Mouse (Mus musculus): ENCODE measurements around the gene Lrrc2. TPM values are rescaled to one million over a fixed set of nuclear protein-coding genes. Genes with fewer than 3 reads are reported as not detected.

Lrrc2 gene
- polyA plus RNA-seq, 1 experiment = not detected

- H3K4me1 ChIP-seq (ENCODE audit: control insufficient read depth, insufficient read depth, low read length) = 0 out of 2 replicates have a peak, but pooled peaks cover 2% of the 10 kb centered on the region
- no peak overlapping the region for H3K27ac ChIP-seq (ENCODE audit: insufficient read depth, low read length)
- H3K4me3 ChIP-seq (ENCODE audit: insufficient read depth, low read length) = no peak overlapping the region
- TF ChIP-seq CTCF (IDR thresholded peaks at IDR 0.05; ENCODE audit: borderline replicate concordance, insufficient read depth, low read length) = no peak
Observed at GRCm38 (mm10) chr9:110954681-110955445, 3.5 kb downstream of the Lrrc2 start.

GRCm38 (mm10) chr9:110955962-110956361 lies 4.6 kb downstream of the Lrrc2 start:
- Histone ChIP-seq H3K27ac (ENCODE audit: insufficient read depth, low read length) (no peak overlapping the region), H3K4me3 (ENCODE audit: insufficient read depth, low read length) (no peak overlapping the region), H3K4me1 (ENCODE audit: control insufficient read depth, insufficient read depth, low read length) (0 out of 2 replicates have a peak, but pooled peaks cover 2% of the 10 kb centered on the region)
- TF ChIP-seq POLR2A (IDR thresholded peaks at IDR 0.05; ENCODE audit: low read depth, low read length) (no peak), CTCF (IDR thresholded peaks at IDR 0.05; ENCODE audit: borderline replicate concordance, insufficient read depth, low read length) (no peak)

GRCm38 (mm10) chr9:110959669-110960068 lies 8.3 kb downstream of the Lrrc2 start:
- TF ChIP-seq POLR2A (IDR thresholded peaks at IDR 0.05; ENCODE audit: low read depth, low read length) = no peak
- no peak for TF ChIP-seq CTCF (IDR thresholded peaks at IDR 0.05; ENCODE audit: borderline replicate concordance, insufficient read depth, low read length)
- H3K4me1 ChIP-seq (ENCODE audit: control insufficient read depth, insufficient read depth, low read length) = no peaks in the 10 kb centered on the region
- no peak overlapping the region for H3K4me3 ChIP-seq (ENCODE audit: insufficient read depth, low read length)
- no peak overlapping the region for H3K27ac ChIP-seq (ENCODE audit: insufficient read depth, low read length)

GRCm38 (mm10) chr9:110960230-110961149 lies 9.1 kb downstream of the Lrrc2 start:
- no peak for TF ChIP-seq POLR2A (IDR thresholded peaks at IDR 0.05; ENCODE audit: low read depth, low read length)

GRCm38 (mm10) chr9:110961386-110961785 lies 10.0 kb downstream of the Lrrc2 start:
- Histone ChIP-seq H3K4me1 (ENCODE audit: control insufficient read depth, insufficient read depth, low read length) (no peaks in the 10 kb centered on the region), H3K4me3 (ENCODE audit: insufficient read depth, low read length) (no peak overlapping the region), H3K27ac (ENCODE audit: insufficient read depth, low read length) (no peak overlapping the region)
- TF ChIP-seq POLR2A (IDR thresholded peaks at IDR 0.05; ENCODE audit: low read depth, low read length) (no peak), CTCF (IDR thresholded peaks at IDR 0.05; ENCODE audit: borderline replicate concordance, insufficient read depth, low read length) (no peak)

More at GRCm38 (mm10) chr9:110960230-110961149, 9.1 kb downstream of the Lrrc2 start:
- Histone ChIP-seq H3K27ac (ENCODE audit: insufficient read depth, low read length) (no peak overlapping the region), H3K4me1 (ENCODE audit: control insufficient read depth, insufficient read depth, low read length) (no peaks in the 10 kb centered on the region), H3K4me3 (ENCODE audit: insufficient read depth, low read length) (no peak overlapping the region)

GRCm38 (mm10) chr9:110963566-110964115 lies 12.3 kb downstream of the Lrrc2 start:
- H3K4me3 ChIP-seq (ENCODE audit: insufficient read depth, low read length) = no peak overlapping the region
- TF ChIP-seq POLR2A (IDR thresholded peaks at IDR 0.05; ENCODE audit: low read depth, low read length) = no peak
- no peak for TF ChIP-seq CTCF (IDR thresholded peaks at IDR 0.05; ENCODE audit: borderline replicate concordance, insufficient read depth, low read length)
- no peak overlapping the region for H3K27ac ChIP-seq (ENCODE audit: insufficient read depth, low read length)
- no peaks in the 10 kb centered on the region for H3K4me1 ChIP-seq (ENCODE audit: control insufficient read depth, insufficient read depth, low read length)

GRCm38 (mm10) chr9:110965062-110965909 lies 13.9 kb downstream of the Lrrc2 start:
- Histone ChIP-seq H3K4me3 (ENCODE audit: insufficient read depth, low read length) (no peak overlapping the region), H3K4me1 (ENCODE audit: control insufficient read depth, insufficient read depth, low read length) (no peaks in the 10 kb centered on the region), H3K27ac (ENCODE audit: insufficient read depth, low read length) (no peak overlapping the region)
- TF ChIP-seq POLR2A (IDR thresholded peaks at IDR 0.05; ENCODE audit: low read depth, low read length) = no peak
- no peak for TF ChIP-seq CTCF (IDR thresholded peaks at IDR 0.05; ENCODE audit: borderline replicate concordance, insufficient read depth, low read length)

GRCm38 (mm10) chr9:110965910-110966231 lies 14.5 kb downstream of the Lrrc2 start:
- no peaks in the 10 kb centered on the region for H3K4me1 ChIP-seq (ENCODE audit: control insufficient read depth, insufficient read depth, low read length)
- TF ChIP-seq POLR2A (IDR thresholded peaks at IDR 0.05; ENCODE audit: low read depth, low read length) (no peak), CTCF (IDR thresholded peaks at IDR 0.05; ENCODE audit: borderline replicate concordance, insufficient read depth, low read length) (no peak)
- no peak overlapping the region for H3K27ac ChIP-seq (ENCODE audit: insufficient read depth, low read length)
- H3K4me3 ChIP-seq (ENCODE audit: insufficient read depth, low read length) = no peak overlapping the region

GRCm38 (mm10) chr9:110979411-110979810 lies 28.1 kb downstream of the Lrrc2 start:
- Histone ChIP-seq H3K27ac (ENCODE audit: insufficient read depth, low read length) (no peak overlapping the region), H3K4me1 (ENCODE audit: control insufficient read depth, insufficient read depth, low read length) (no peaks in the 10 kb centered on the region), H3K4me3 (ENCODE audit: insufficient read depth, low read length) (no peak overlapping the region)
- no peak for TF ChIP-seq POLR2A (IDR thresholded peaks at IDR 0.05; ENCODE audit: low read depth, low read length)
- TF ChIP-seq CTCF (IDR thresholded peaks at IDR 0.05; ENCODE audit: borderline replicate concordance, insufficient read depth, low read length) = no peak

Data from embryonic fibroblast, embryonic 13.5 days (primary cell).